Mouse (Mus musculus) lung, postnatal 0 days (tissue): ENCODE data around the gene Psmd9. TPM values are rescaled to one million over a fixed set of nuclear protein-coding genes. Genes with fewer than 3 reads are reported as not detected.
A peak's percentile ranks its signal among the peaks of the same experiment; 100 is the strongest.

Source experiments
- ATAC-seq: fragments of 200-750 bp; cut with Nextera tagmentation; 2 replicates; pipeline ENCODE4 v1.8.0; 2017; ENCODE audit warnings: moderate library complexity
- DNase-seq: peaks from one replicate; pipeline ENCODE4 v3.0.0-alpha.2; 2016; ENCODE audit warnings: low spot score
- H3K27ac ChIP-seq: fragments of 300-500 bp; sonication (generic); 2 replicates; pipeline ENCODE4 v1.5.1; 2014; ENCODE audit warnings: antibody characterized with exemption, mild to moderate bottlenecking, low read length, mixed read lengths
- H3K27me3 ChIP-seq: fragments of 300-500 bp; sonication (generic); replicated peaks from 2 replicates; pipeline ENCODE4 v1.6.1; 2014; ENCODE audit warnings: low read length, mixed read lengths; ENCODE audit not compliant: insufficient read depth
- H3K36me3 ChIP-seq: fragments of 300-500 bp; sonication (generic); 2 replicates; pipeline ENCODE4 v1.6.1; 2014; ENCODE audit warnings: low read length, mixed read lengths; ENCODE audit not compliant: insufficient read depth
- H3K4me1 ChIP-seq: fragments of 300-500 bp; sonication (generic); 2 replicates; pipeline ENCODE4 v1.6.1; 2014; ENCODE audit warnings: antibody characterized with exemption, low read depth, low read length, mixed read lengths; ENCODE audit not compliant: insufficient read depth
- H3K4me2 ChIP-seq: fragments of 300-500 bp; sonication (generic); replicated peaks from 2 replicates; pipeline ENCODE4 v1.6.1; 2014; ENCODE audit warnings: low read depth, mild to moderate bottlenecking, low read length, moderate library complexity, mixed read lengths
- H3K4me3 ChIP-seq: fragments of 300-500 bp; sonication (generic); 2 replicates; pipeline ENCODE4 v1.5.1; 2014; ENCODE audit warnings: low read depth, low read length
- H3K9ac ChIP-seq: fragments of 300-500 bp; sonication (generic); replicated peaks from 2 replicates; pipeline ENCODE4 v1.6.1; 2014; ENCODE audit warnings: low read depth, mild to moderate bottlenecking
- H3K9me3 ChIP-seq: fragments of 300-500 bp; sonication (generic); 2 replicates; pipeline ENCODE4 v1.6.1; 2016; ENCODE audit warnings: low read length, mixed read lengths
- CTCF ChIP-seq: IDR thresholded peaks from 2 replicates; pipeline ENCODE4 v1.5.1; 2016; ENCODE audit warnings: antibody characterized with exemption, mild to moderate bottlenecking
- EP300 ChIP-seq: IDR thresholded peaks from 2 replicates; pipeline ENCODE4 v1.6.1; 2016; ENCODE audit warnings: antibody characterized with exemption, mild to moderate bottlenecking, control low read depth
- WGBS: fragments of 180-500 bp; shearing (Covaris S2); extraction: QIAGEN DNeasy Blood & Tissue Kit; methylation state at CpG from one replicate; pipeline ENCODE4 v1.1.7; 2014; 5-methylcytosine and 5-hydroxymethylcytosine counted together
- polyA plus RNA-seq: library from polyadenylated mRNA; unstranded; fragments of >200 nt; fragmentation: Nextera tagmentation; extraction: Ambion mirVana; gene quantifications from 2 replicates; pipeline ENCODE4 v1.2.1, GENCODE M21; 2015

Psmd9 gene
- polyA plus RNA-seq, 1 experiment from 2014 or later, result 62.0 TPM

DNA sequence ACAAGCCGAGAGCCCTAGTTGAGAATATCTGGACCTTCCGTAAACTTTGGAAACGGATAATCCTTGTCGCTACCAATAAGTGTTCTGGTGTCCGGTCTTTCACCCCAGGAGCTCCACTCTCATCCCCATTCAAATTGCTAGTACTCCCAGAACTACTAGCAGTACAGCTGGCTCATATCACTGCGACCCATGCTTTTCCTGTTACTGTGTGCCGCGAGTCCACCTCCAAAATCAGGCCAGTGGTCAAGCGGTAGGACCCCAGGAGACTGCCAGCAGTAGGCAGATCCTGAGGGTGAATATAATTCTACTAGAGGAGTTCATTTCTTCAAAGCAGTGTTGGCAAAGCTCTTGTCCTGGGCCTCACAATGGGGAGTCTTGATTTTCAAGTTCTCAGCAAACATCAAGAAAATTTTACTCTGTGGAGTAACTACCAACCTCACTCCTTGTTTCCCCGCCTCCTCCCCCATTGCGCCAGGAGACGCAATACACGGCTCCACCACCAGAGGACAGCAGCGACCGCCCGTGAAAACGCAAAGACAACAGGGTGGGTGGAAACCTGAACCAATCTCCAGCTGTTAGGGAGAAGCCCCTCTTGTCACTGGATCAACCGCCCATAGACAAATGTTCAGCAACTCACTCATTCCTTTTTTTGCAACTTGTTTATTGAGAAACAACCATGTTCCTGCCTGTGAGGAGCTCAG lies 36.0 kb upstream of the Psmd9 start:
- 11% methylated on average over 18 of the region's 18 CpGs for WGBS
- H3K4me2 ChIP-seq, result peak overlapping the region; percentile 60
- H3K9ac ChIP-seq, result no peak overlapping the region
- DNase-seq (peak; percentile 94), ATAC-seq (peak; percentile 2)
- 0 out of 2 replicates have a peak overlapping the region, but pooled peaks have one; percentile 33 for H3K4me3 ChIP-seq
- no peaks in the 10 kb centered on the region for H3K36me3 ChIP-seq
- H3K27ac ChIP-seq, result peak overlapping the region; percentile 100
- TF ChIP-seq EP300, result peak; percentile 17
- TF ChIP-seq CTCF, result peak; percentile 99
- no peaks in the 10 kb centered on the region for H3K9me3 ChIP-seq
- H3K4me1 ChIP-seq, result peaks cover 45% of the 10 kb centered on the region
- H3K27me3 ChIP-seq, result no peaks in the 10 kb centered on the region

DNA sequence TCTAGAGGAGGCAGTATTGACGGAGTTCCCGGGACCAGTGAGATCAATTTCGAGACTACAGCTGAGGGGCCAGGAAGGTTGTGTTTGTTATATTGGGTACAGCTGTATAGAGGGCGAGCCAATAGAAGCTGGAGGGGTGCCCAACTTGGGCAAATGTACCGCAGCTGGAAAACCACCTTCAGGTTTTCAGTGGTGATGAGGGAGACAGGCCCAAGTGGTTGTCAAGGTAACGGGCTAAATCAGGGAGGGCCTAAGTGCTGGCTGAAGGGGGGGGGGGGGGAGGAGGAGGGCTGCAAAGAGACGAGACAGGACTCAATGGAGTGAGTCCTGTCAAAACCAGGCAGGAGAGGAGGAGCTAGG lies 35.4 kb upstream of the Psmd9 start:
- Histone ChIP-seq H3K27ac (peak overlapping the region; percentile 100), H3K4me3 (no peak overlapping the region), H3K9me3 (no peaks in the 10 kb centered on the region), H3K36me3 (no peaks in the 10 kb centered on the region), H3K9ac (no peak overlapping the region), H3K27me3 (no peaks in the 10 kb centered on the region), H3K4me1 (peaks cover 45% of the 10 kb centered on the region), H3K4me2 (no peak overlapping the region; the same call in 1 of the 2 replicates)
- DNase-seq (no peak), ATAC-seq (peak; percentile 5; the same call in 1 of the 2 replicates)
- TF ChIP-seq CTCF, result no peak
- WGBS, result 18% methylated on average over 7 of the region's 7 CpGs

DNA sequence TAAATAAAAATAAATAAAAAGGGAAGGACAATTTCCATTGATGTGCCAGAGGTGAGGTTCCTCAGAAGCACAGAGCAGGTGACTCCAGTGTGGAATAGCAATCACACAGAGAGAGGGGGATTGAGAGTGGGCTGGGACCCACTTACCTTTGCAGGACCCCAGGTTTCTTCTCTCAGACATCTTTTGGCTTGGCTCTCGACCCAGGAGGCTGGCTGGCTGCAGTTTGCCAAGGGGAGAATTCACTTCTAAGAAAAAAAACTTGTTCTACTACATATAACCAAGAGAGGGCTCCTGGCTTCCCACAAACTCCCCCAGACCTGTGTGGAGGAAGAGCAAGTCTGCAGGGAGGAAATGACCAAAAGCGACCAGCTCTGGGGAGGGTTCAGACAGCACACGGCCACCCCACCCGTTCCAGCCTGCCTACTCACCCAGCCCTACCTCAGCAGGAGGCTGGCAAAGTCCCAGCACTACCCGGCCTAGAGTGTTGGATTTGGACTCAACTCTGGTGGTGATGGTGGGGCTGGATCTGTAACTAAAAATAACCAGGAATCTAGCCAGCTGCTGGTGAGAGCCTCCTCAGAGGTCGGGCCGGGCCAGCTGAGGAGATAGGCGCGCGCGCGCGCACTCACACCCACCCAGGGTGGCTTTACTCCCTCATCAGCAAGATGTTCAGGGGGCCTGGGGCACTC lies 34.9 kb upstream of the Psmd9 start:
- Histone ChIP-seq H3K4me2 (peak overlapping the region; percentile 99), H3K4me1 (peaks cover 42% of the 10 kb centered on the region), H3K4me3 (no peak overlapping the region), H3K36me3 (no peaks in the 10 kb centered on the region), H3K27ac (peak overlapping the region; percentile 100), H3K9ac (peak overlapping the region; percentile 3; the same call in 1 of the 2 replicates), H3K27me3 (no peaks in the 10 kb centered on the region), H3K9me3 (no peaks in the 10 kb centered on the region)
- 14% methylated on average over 13 of the region's 13 CpGs for WGBS
- TF ChIP-seq EP300, result no peak
- TF ChIP-seq CTCF, result peak; percentile 27
- no peak for ATAC-seq
- peak; percentile 86 for DNase-seq

DNA sequence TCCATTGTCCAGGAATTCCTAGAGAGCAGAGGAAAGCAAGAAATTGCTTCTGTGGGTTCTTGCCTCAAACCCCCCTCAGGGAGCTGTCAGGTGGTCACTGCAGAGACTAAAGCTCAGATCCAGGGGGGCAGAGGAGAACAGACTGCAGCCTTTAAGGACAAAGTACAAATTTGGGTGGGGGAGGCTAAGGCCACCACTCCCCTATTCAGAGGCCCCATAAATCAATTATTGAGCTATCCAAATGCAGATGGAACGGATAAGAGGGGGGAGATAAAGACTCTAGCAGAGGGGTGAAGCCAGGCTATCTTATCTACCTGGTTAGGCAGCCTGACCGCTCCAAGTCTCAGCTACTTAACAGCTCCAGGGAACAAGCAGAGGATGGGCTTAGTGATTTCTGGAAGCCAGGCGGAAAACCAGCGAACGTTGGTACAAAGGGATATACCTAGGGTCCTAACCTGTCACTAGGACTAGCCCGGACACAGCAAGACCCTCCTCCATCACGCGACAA lies 34.3 kb upstream of the Psmd9 start:
- H3K27me3 ChIP-seq, result no peaks in the 10 kb centered on the region

DNA sequence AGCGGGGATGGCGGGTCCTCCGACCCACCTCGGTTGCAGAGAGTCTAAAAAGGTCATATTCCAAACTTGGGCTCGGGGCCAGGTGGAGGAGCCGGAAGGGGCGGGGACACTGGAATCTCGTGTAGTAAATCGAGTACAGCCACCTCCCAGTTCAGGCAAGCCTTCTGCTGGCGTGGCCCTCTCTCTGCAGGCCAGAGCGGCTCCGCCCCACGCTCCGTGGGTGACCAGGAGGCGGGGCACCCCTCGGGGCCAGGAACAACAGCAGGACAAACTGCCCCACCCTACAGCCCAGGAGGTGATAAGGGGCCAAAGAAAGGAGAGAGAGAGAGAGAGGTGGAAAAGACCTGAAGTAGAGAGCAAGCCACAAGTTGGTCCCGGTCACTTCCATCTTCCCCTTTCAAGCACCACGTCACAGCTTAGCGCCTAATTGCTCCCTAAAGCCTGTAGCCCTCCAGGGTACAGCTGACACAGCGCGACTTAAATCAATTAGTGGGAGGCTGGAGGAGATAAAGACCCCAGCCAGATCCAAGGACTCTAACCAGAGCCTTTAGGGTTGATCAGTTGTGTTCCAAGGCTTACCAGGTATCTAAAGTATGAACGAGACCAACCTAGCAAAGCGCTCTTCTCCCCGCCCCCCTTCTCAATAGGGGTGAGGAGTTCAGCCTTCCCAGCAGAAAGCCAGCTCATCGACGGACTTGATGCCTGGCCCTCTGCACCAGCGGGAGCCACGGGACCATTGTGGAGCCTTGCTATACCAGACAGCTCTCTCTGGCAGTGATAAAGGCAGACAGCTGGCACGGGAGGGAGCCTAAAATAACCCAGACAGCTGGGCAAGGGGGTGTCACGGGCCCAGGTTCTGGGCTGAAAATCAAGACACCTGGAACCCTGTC lies 33.5 kb upstream of the Psmd9 start:
- Histone ChIP-seq H3K4me2 (peak overlapping the region; percentile 99), H3K27ac (peak overlapping the region; percentile 100), H3K9ac (peak overlapping the region; percentile 52), H3K27me3 (no peaks in the 10 kb centered on the region), H3K9me3 (no peaks in the 10 kb centered on the region), H3K4me1 (peaks cover 42% of the 10 kb centered on the region), H3K36me3 (no peaks in the 10 kb centered on the region), H3K4me3 (peak overlapping the region; percentile 34)
- WGBS, result 3% methylated on average over 30 of the region's 30 CpGs
- peak; percentile 52 for ATAC-seq
- peak; percentile 98 for DNase-seq
- TF ChIP-seq CTCF (peak; percentile 51), EP300 (peak; percentile 39; the same call in 1 of the 2 replicates)

More for the DNA sequence above, 34.3 kb upstream of the Psmd9 start:
- H3K27ac ChIP-seq, result peak overlapping the region; percentile 100
- 19% methylated on average over 8 of the region's 8 CpGs for WGBS
- no peaks in the 10 kb centered on the region for H3K9me3 ChIP-seq
- no peak for ATAC-seq
- H3K4me2 ChIP-seq, result peak overlapping the region; percentile 99
- DNase-seq, result no peak
- no peaks in the 10 kb centered on the region for H3K36me3 ChIP-seq
- H3K4me3 ChIP-seq, result peak overlapping the region; percentile 34; the same call in 1 of the 2 replicates
- TF ChIP-seq EP300, result no peak
- TF ChIP-seq CTCF, result no peak
- peaks cover 42% of the 10 kb centered on the region for H3K4me1 ChIP-seq
- peak overlapping the region; percentile 6 for H3K9ac ChIP-seq
